Mouse (Mus musculus): ENCODE measurements around the gene Cdk5rap2.

DNA sequence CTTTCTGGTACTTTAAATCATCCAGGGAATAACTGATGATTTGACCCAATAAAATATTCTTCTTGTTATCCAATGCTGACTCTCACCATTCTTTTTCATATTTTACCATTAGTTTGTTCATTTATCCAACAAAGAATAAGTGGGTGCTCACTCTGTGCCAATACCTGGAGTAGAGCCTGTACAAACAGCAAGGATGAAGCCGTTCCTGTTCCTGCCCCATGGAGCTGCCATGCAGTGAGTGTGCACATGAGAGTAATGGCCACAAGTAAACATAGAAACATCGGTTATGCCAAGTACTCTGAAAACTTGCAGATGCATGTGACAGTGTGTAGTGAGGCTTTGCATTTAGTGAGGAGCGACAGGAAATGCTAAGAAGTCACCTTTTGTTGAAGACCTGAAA lies 41.9 kb upstream of the Cdk5rap2 start:
- TF ChIP-seq CTCF (IDR thresholded peaks at IDR 0.05; ENCODE audit: low read depth), result no peak
- no peak for TF ChIP-seq EP300 (IDR thresholded peaks at IDR 0.05; ENCODE audit: low read depth)

Measured in liver, embryonic 14.5 days (tissue).